Mouse (Mus musculus) small intestine, adult 10 weeks (tissue): ENCODE data around the gene Rab33a. TPM values are rescaled to one million over a fixed set of nuclear protein-coding genes. Genes with fewer than 3 reads are reported as not detected.

Source experiments
- polyA plus RNA-seq: library from polyadenylated mRNA; stranded (reverse); fragments of 350-450 nt; fragmentation: Illumina TruSeq; extraction: RNeasy Lipid Tissue Mini Kit (QIAGEN cat#74804); gene quantifications from one replicate; pipeline ENCODE4 v1.2.3, GENCODE M21; 2014; ENCODE audit warnings: low replicate concordance

Gene Rab33a
- not detected for polyA plus RNA-seq

DNA sequence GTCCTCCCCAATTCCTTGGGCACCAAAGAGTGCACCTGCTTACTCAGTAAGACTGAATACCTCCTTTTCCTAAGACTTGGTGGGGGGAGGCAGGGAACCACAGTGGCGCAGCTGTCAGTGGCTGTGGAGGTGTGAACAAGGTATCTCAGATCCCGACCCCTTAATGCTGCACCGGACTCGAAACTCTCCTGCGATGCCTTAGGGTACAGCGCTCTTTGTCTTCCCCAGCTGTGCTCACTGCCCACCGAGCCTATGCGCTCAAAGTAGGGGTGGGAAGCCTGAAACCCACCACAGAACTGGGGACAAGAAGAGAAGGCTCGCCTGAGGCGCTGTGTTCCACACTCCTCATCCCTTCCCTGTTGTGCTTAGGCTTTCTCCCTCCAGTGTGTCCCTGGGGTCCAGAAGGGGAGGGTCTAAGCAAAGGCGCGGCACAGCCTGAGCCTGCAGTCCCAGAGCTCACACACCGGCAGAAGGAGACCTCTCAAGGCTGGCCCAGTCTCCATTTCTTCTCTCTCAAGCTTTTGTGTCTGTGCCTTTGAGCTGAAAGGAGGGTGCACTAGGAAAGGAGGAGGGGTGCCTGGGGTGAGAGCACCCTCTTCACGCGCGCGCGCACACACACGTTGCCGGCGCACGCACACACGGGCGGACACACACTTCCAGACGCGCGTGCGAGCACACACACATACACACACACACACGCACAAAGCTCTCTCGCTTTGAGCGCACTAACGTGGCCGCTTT is at the start of gene Rab33a:
TSS of gene Rab33a (plus strand) at position 478 of the 741 bp plus-strand sequence.

DNA sequence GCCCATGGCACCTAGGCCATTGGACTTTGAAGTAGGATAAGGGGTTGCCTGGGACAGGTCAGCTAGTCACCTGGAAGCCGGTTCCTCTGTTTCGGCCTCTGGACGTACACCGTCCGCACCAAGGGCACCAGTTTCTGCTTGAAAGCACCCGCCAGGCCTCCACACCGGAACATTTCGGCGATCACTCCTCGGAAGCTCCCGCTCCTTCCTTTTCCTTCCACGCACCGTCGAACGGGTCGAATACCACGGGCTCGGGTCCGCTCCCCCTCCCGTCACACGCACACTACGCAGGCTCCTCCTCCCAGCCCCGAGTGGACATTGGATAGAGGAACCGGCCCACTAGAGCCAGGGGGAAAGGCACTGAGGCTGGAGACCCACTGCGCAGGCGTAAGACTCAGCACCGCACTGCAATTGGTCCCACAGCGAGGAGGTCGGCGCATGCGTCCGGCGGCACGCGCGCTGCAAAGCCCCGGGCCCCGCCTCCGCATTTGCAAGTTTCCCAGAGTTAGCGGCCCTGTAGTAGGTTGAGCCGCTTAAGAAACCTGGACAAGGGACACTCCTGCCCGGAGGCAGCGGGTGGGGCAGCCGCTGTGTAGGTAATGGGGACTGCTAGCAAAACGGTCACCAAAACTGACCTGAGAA is 5.8 kb upstream of the Rab33a start, which contains the start of gene Aifm1:
TSS of gene Aifm1 (minus strand) at position 398 of the 642 bp plus-strand sequence.

Other genes with a start within 250 kb of the Rab33a start
- gene Bcorl1, start 177.9 kb upstream of the Rab33a start, polyA plus RNA-seq: 1.0 TPM
- gene Elf4, start 56.2 kb upstream of the Rab33a start, polyA plus RNA-seq: 13.6 TPM
- gene Aifm1, start 5.7 kb upstream of the Rab33a start, polyA plus RNA-seq: 139 TPM
- 23.6 TPM for gene Zfp280c, start 75.2 kb downstream of the Rab33a start, polyA plus RNA-seq
- 12.1 TPM for gene Slc25a14, start 104.1 kb downstream of the Rab33a start, polyA plus RNA-seq
- gene Gpr119, start 155.2 kb downstream of the Rab33a start, polyA plus RNA-seq: 0.19 TPM
- gene Rbmx2, start 175.7 kb downstream of the Rab33a start, polyA plus RNA-seq: 8.4 TPM